Mouse (Mus musculus) small intestine, adult 2 months (tissue): ENCODE measurements around the gene Gm20388.

ENCODE experiments used
- CTCF ChIP-seq: fragments of 200-500 bp; IDR thresholded peaks from 2 replicates; pipeline ENCODE4 v1.5.1; 2012; ENCODE audit warnings: low read depth, mild to moderate bottlenecking, control low read depth, inconsistent platforms, low read length, moderate library complexity, mixed read lengths; ENCODE audit not compliant: insufficient replicate concordance, insufficient read length; ENCODE audit errors: extremely low read depth
- POLR2A ChIP-seq: fragments of 200-500 bp; IDR thresholded peaks from 2 replicates; pipeline ENCODE4 v1.6.1; 2012; ENCODE audit warnings: low read depth, mild to moderate bottlenecking, control low read depth, inconsistent platforms, low read length, moderate library complexity

GRCm38 (mm10) chr8:120049949-120050348 is 139.3 kb downstream of the Gm20388 start:
- TF ChIP-seq POLR2A (no peak), CTCF (no peak)
